Mouse (Mus musculus): ENCODE measurements around the gene Olfr577. TPM values are rescaled to one million over a fixed set of nuclear protein-coding genes. Genes with fewer than 3 reads are reported as not detected.

Olfr577 gene
- polyA plus RNA-seq (2011; ENCODE audit: insufficient read depth, insufficient read length, low replicate concordance, missing spikeins): not detected in 2 replicates

GRCm38 (mm10) chr7:102975843-102976242, at the start of gene Olfr577:
Olfr577 (minus strand) TSS chr7:102975943.
- WGBS: 68% methylated on average over 2 of the region's 2 CpGs
- Histone ChIP-seq H3K27ac (ENCODE audit: control insufficient read depth, insufficient read depth, low read depth, low read length, poor library complexity) (no peak within 1 kb of the TSS), H3K4me3 (replicated peaks; ENCODE audit: control insufficient read depth, low read depth, low read length) (no peak within 1 kb of the TSS), H3K4me1 (ENCODE audit: control insufficient read depth, insufficient read depth, low read length) (no peaks in the 10 kb centered on the region)
- no peak for TF ChIP-seq CTCF (IDR thresholded peaks at IDR 0.05; ENCODE audit: control insufficient read depth, insufficient read depth, low read length)
- no peak for TF ChIP-seq POLR2A (IDR thresholded peaks at IDR 0.05; ENCODE audit: borderline replicate concordance, control insufficient read depth, low read depth, low read length)

GRCm38 (mm10) chr7:102989224-102989623, 13.5 kb upstream of the Olfr577 start, which contains the start of gene Olfr578:
Olfr578 (minus strand) TSS chr7:102989324.
- H3K4me1 ChIP-seq (ENCODE audit: control insufficient read depth, insufficient read depth, low read length): no peaks in the 10 kb centered on the region
- WGBS: 67% methylated on average over 3 of the region's 3 CpGs
- no peak within 1 kb of the TSS for H3K27ac ChIP-seq (ENCODE audit: control insufficient read depth, insufficient read depth, low read depth, low read length, poor library complexity)
- TF ChIP-seq POLR2A (IDR thresholded peaks at IDR 0.05; ENCODE audit: borderline replicate concordance, control insufficient read depth, low read depth, low read length) (no peak), CTCF (IDR thresholded peaks at IDR 0.05; ENCODE audit: control insufficient read depth, insufficient read depth, low read length) (no peak)
- no peak within 1 kb of the TSS for H3K4me3 ChIP-seq (replicated peaks; ENCODE audit: control insufficient read depth, low read depth, low read length)

GRCm38 (mm10) chr7:102974399-102974798, 1.3 kb downstream of the Olfr577 start:
- Histone ChIP-seq H3K27ac (ENCODE audit: control insufficient read depth, insufficient read depth, low read depth, low read length, poor library complexity) (no peak overlapping the region), H3K4me3 (replicated peaks; ENCODE audit: control insufficient read depth, low read depth, low read length) (no peak overlapping the region), H3K4me1 (ENCODE audit: control insufficient read depth, insufficient read depth, low read length) (no peaks in the 10 kb centered on the region)
- 32% methylated on average over 1 of the region's 1 CpGs for WGBS
- TF ChIP-seq CTCF (IDR thresholded peaks at IDR 0.05; ENCODE audit: control insufficient read depth, insufficient read depth, low read length) (no peak), POLR2A (IDR thresholded peaks at IDR 0.05; ENCODE audit: borderline replicate concordance, control insufficient read depth, low read depth, low read length) (no peak)

- H3K4me1 ChIP-seq (ENCODE audit: control insufficient read depth, insufficient read depth, low read length): no peaks in the 10 kb centered on the region
- H3K27ac ChIP-seq (ENCODE audit: control insufficient read depth, insufficient read depth, low read depth, low read length, poor library complexity): no peak within 1 kb of the TSS
- TF ChIP-seq CTCF (IDR thresholded peaks at IDR 0.05; ENCODE audit: control insufficient read depth, insufficient read depth, low read length) (no peak), POLR2A (IDR thresholded peaks at IDR 0.05; ENCODE audit: borderline replicate concordance, control insufficient read depth, low read depth, low read length) (no peak)
- H3K4me3 ChIP-seq (replicated peaks; ENCODE audit: control insufficient read depth, low read depth, low read length): no peak within 1 kb of the TSS
- 33% methylated on average over 2 of the region's 2 CpGs for WGBS
Measured at GRCm38 (mm10) chr7:102962360-102962759, 13.4 kb downstream of the Olfr577 start, which contains the start of gene Olfr576. Olfr576 (plus strand) TSS chr7:102962660.

GRCm38 (mm10) chr7:102958593-102958992, 17.1 kb downstream of the Olfr577 start, which contains the start of gene Olfr575:
Olfr575 (minus strand) TSS chr7:102958775.
- Histone ChIP-seq H3K27ac (ENCODE audit: control insufficient read depth, insufficient read depth, low read depth, low read length, poor library complexity) (no peak within 1 kb of the TSS), H3K4me3 (replicated peaks; ENCODE audit: control insufficient read depth, low read depth, low read length) (no peak within 1 kb of the TSS), H3K4me1 (ENCODE audit: control insufficient read depth, insufficient read depth, low read length) (no peaks in the 10 kb centered on the region)
- no peak for TF ChIP-seq CTCF (IDR thresholded peaks at IDR 0.05; ENCODE audit: control insufficient read depth, insufficient read depth, low read length)
- TF ChIP-seq POLR2A (IDR thresholded peaks at IDR 0.05; ENCODE audit: borderline replicate concordance, control insufficient read depth, low read depth, low read length): no peak
- 30% methylated on average over 1 of the region's 1 CpGs for WGBS

- WGBS: 66% methylated on average over 3 of the region's 3 CpGs
- Histone ChIP-seq H3K4me3 (replicated peaks; ENCODE audit: control insufficient read depth, low read depth, low read length) (no peak overlapping the region), H3K27ac (ENCODE audit: control insufficient read depth, insufficient read depth, low read depth, low read length, poor library complexity) (no peak overlapping the region), H3K4me1 (ENCODE audit: control insufficient read depth, insufficient read depth, low read length) (no peaks in the 10 kb centered on the region)
- no peak for TF ChIP-seq POLR2A (IDR thresholded peaks at IDR 0.05; ENCODE audit: borderline replicate concordance, control insufficient read depth, low read depth, low read length)
- no peak for TF ChIP-seq CTCF (IDR thresholded peaks at IDR 0.05; ENCODE audit: control insufficient read depth, insufficient read depth, low read length)
Measured at GRCm38 (mm10) chr7:102958137-102958536, 17.6 kb downstream of the Olfr577 start.

- Histone ChIP-seq H3K27ac (ENCODE audit: control insufficient read depth, insufficient read depth, low read depth, low read length, poor library complexity) (no peak overlapping the region), H3K4me1 (ENCODE audit: control insufficient read depth, insufficient read depth, low read length) (no peaks in the 10 kb centered on the region), H3K4me3 (replicated peaks; ENCODE audit: control insufficient read depth, low read depth, low read length) (no peak overlapping the region)
- no peak for TF ChIP-seq CTCF (IDR thresholded peaks at IDR 0.05; ENCODE audit: control insufficient read depth, insufficient read depth, low read length)
- WGBS: 61% methylated on average over 1 of the region's 1 CpGs
Measured at GRCm38 (mm10) chr7:102950732-102951131, 25.0 kb downstream of the Olfr577 start.

GRCm38 (mm10) chr7:102948167-102948566, 27.6 kb downstream of the Olfr577 start, which contains the start of gene Olfr574:
Olfr574 (plus strand) TSS chr7:102948467.
- H3K4me1 ChIP-seq (ENCODE audit: control insufficient read depth, insufficient read depth, low read length): no peaks in the 10 kb centered on the region
- 94% methylated on average over 1 of the region's 1 CpGs for WGBS
- no peak within 1 kb of the TSS for H3K4me3 ChIP-seq (replicated peaks; ENCODE audit: control insufficient read depth, low read depth, low read length)
- no peak within 1 kb of the TSS for H3K27ac ChIP-seq (ENCODE audit: control insufficient read depth, insufficient read depth, low read depth, low read length, poor library complexity)
- TF ChIP-seq POLR2A (IDR thresholded peaks at IDR 0.05; ENCODE audit: borderline replicate concordance, control insufficient read depth, low read depth, low read length) (no peak), CTCF (IDR thresholded peaks at IDR 0.05; ENCODE audit: control insufficient read depth, insufficient read depth, low read length) (no peak)

- TF ChIP-seq POLR2A (IDR thresholded peaks at IDR 0.05; ENCODE audit: borderline replicate concordance, control insufficient read depth, low read depth, low read length) (no peak), CTCF (IDR thresholded peaks at IDR 0.05; ENCODE audit: control insufficient read depth, insufficient read depth, low read length) (no peak)
- no peak overlapping the region for H3K4me3 ChIP-seq (replicated peaks; ENCODE audit: control insufficient read depth, low read depth, low read length)
- no peak overlapping the region for H3K27ac ChIP-seq (ENCODE audit: control insufficient read depth, insufficient read depth, low read depth, low read length, poor library complexity)
- no peaks in the 10 kb centered on the region for H3K4me1 ChIP-seq (ENCODE audit: control insufficient read depth, insufficient read depth, low read length)
- WGBS: 68% methylated on average over 1 of the region's 1 CpGs
Measured at GRCm38 (mm10) chr7:102943417-102943816, 32.3 kb downstream of the Olfr577 start.
